Mouse (Mus musculus): ENCODE results near the gene Fcgr4. TPM values are rescaled to one million over a fixed set of nuclear protein-coding genes. Genes with fewer than 3 reads are reported as not detected.
A peak's percentile ranks its signal among the peaks of the same experiment; 100 is the strongest.

The Fcgr4 gene
- total and polyA plus RNA-seq, 3 experiments: not detected

- peaks cover 0 to 14% of the 10 kb centered on the region in 2 experiments; a peak in 2 of 4 replicates for H3K36me3 ChIP-seq (ENCODE audit: control insufficient read depth in 1 of 2, insufficient read depth in 2 of 2, low read length in 2 of 2)
- H3K4me3 ChIP-seq (ENCODE audit: control insufficient read depth in 1 of 2, insufficient read depth in 1 of 2, low read depth in 2 of 2, low read length in 2 of 2): peak overlapping the region; percentile 48 to 66
- peak overlapping the region; percentile 59 for H3K9ac ChIP-seq (ENCODE audit: control insufficient read depth, low read depth, low read length, poor library complexity, severe bottlenecking)
- no peaks in the 10 kb centered on the region for H3K9me3 ChIP-seq (replicated peaks; ENCODE audit: insufficient read depth, low read length)
- no peaks in the 10 kb centered on the region for H3K27me3 ChIP-seq (ENCODE audit: control insufficient read depth in 1 of 2, insufficient read depth in 2 of 2, low read length in 2 of 2)
- H3K79me2 ChIP-seq (ENCODE audit: control insufficient read depth, insufficient read depth, low read length, poor library complexity): no peaks in the 10 kb centered on the region; the same call in 1 of the 2 replicates
- peaks cover 0 to 3% of the 10 kb centered on the region in 2 experiments; a peak in 1 of 4 replicates for H3K4me1 ChIP-seq (ENCODE audit: control insufficient read depth in 1 of 2, insufficient read depth in 2 of 2, low read length in 2 of 2)
- no peak overlapping the region; the same call in 1 of the 2 replicates for H3K27ac ChIP-seq (ENCODE audit: control insufficient read depth, low read depth, low read length)
- DNase-seq (ENCODE audit: low read depth, low spot score): peak; percentile 90
- TF ChIP-seq MXI1 (IDR thresholded peaks at IDR 0.05; ENCODE audit: low read depth, low read length): no peak
- TF ChIP-seq SIN3A (IDR thresholded peaks at IDR 0.05; ENCODE audit: low read length): no peak
Measured at GRCm38 (mm10) chr1:171034201-171034600, 15.5 kb downstream of the Fcgr4 start.

GRCm38 (mm10) chr1:171035611-171036010 is 16.9 kb downstream of the Fcgr4 start:
- Histone ChIP-seq H3K9me3 (replicated peaks; ENCODE audit: insufficient read depth, low read length) (no peaks in the 10 kb centered on the region), H3K36me3 (ENCODE audit: control insufficient read depth in 1 of 2, insufficient read depth in 2 of 2, low read length in 2 of 2) (peaks cover 0 to 14% of the 10 kb centered on the region in 2 experiments; a peak in 2 of 4 replicates), H3K4me1 (ENCODE audit: control insufficient read depth in 1 of 2, insufficient read depth in 2 of 2, low read length in 2 of 2) (peaks cover 0 to 7% of the 10 kb centered on the region in 2 experiments; a peak in 2 of 4 replicates), H3K79me2 (ENCODE audit: control insufficient read depth, insufficient read depth, low read length, poor library complexity) (no peaks in the 10 kb centered on the region; the same call in 1 of the 2 replicates), H3K27ac (ENCODE audit: control insufficient read depth, low read depth, low read length) (peak overlapping the region; percentile 17; the same call in 1 of the 2 replicates), H3K9ac (ENCODE audit: control insufficient read depth, low read depth, low read length, poor library complexity, severe bottlenecking) (peak overlapping the region; percentile 49), H3K4me3 (ENCODE audit: control insufficient read depth in 1 of 2, insufficient read depth in 1 of 2, low read depth in 2 of 2, low read length in 2 of 2) (peak overlapping the region; percentile 15 to 67), H3K27me3 (ENCODE audit: control insufficient read depth in 1 of 2, insufficient read depth in 2 of 2, low read length in 2 of 2) (no peaks in the 10 kb centered on the region)
- DNase-seq (ENCODE audit: low read depth, low spot score): peak; percentile 57
- TF ChIP-seq ZC3H11A (IDR thresholded peaks at IDR 0.05; ENCODE audit: low read depth, low read length) (no peak), GATA1 (IDR thresholded peaks at IDR 0.05; ENCODE audit: low read depth, low read length) (peak; percentile 38; the same call in 1 of the 2 replicates), MAZ (IDR thresholded peaks at IDR 0.05; ENCODE audit: low read depth, low read length) (no peak), EP300 (IDR thresholded peaks at IDR 0.05; ENCODE audit: low read depth in 1 of 2, low read length in 2 of 2) (no peak), E2F4 (IDR thresholded peaks at IDR 0.05; ENCODE audit: borderline replicate concordance, low read depth, low read length) (no peak), JUND (IDR thresholded peaks at IDR 0.05; ENCODE audit: low read depth, low read length) (no peak), SIN3A (IDR thresholded peaks at IDR 0.05; ENCODE audit: low read length) (no peak)

- DNase-seq (ENCODE audit: low read depth, low spot score): peak; percentile 89
- H3K27ac ChIP-seq (ENCODE audit: control insufficient read depth, low read depth, low read length): no peak overlapping the region
- H3K4me3 ChIP-seq (ENCODE audit: control insufficient read depth in 1 of 2, insufficient read depth in 1 of 2, low read depth in 2 of 2, low read length in 2 of 2): peak overlapping the region; percentile 30 to 60
- no peaks in the 10 kb centered on the region for H3K9me3 ChIP-seq (replicated peaks; ENCODE audit: insufficient read depth, low read length)
- H3K79me2 ChIP-seq (ENCODE audit: control insufficient read depth, insufficient read depth, low read length, poor library complexity): no peaks in the 10 kb centered on the region; the same call in 1 of the 2 replicates
- H3K36me3 ChIP-seq (ENCODE audit: control insufficient read depth in 1 of 2, insufficient read depth in 2 of 2, low read length in 2 of 2): peaks cover 0 to 11% of the 10 kb centered on the region in 2 experiments; a peak in 2 of 4 replicates
- H3K9ac ChIP-seq (ENCODE audit: control insufficient read depth, low read depth, low read length, poor library complexity, severe bottlenecking): peak overlapping the region; percentile 37
- peaks cover 0 to 7% of the 10 kb centered on the region in 2 experiments; a peak in 2 of 4 replicates for H3K4me1 ChIP-seq (ENCODE audit: control insufficient read depth in 1 of 2, insufficient read depth in 2 of 2, low read length in 2 of 2)
- no peaks in the 10 kb centered on the region for H3K27me3 ChIP-seq (ENCODE audit: control insufficient read depth in 1 of 2, insufficient read depth in 2 of 2, low read length in 2 of 2)
- TF ChIP-seq MEF2A (IDR thresholded peaks at IDR 0.05; ENCODE audit: extremely low read depth, insufficient replicate concordance, low read depth, low read length, poor library complexity, severe bottlenecking): no peak
- TF ChIP-seq GATA1 (IDR thresholded peaks at IDR 0.05; ENCODE audit: low read depth, low read length): peak; percentile 73
- peak; percentile 100 for TF ChIP-seq TBP (IDR thresholded peaks at IDR 0.05; ENCODE audit: low read depth, low read length)
Measured at GRCm38 (mm10) chr1:171036550-171037324, 18.0 kb downstream of the Fcgr4 start.

Data from MEL (cell line).